Mouse (Mus musculus): ENCODE measurements around the gene Trnt1. TPM values are rescaled to one million over a fixed set of nuclear protein-coding genes. Genes with fewer than 3 reads are reported as not detected.

Gene Trnt1
- 100 to 1,000 TPM in 1 of 2 experiments, 10 to 100 TPM in 1; 97.2 to 108 TPM for polyA plus RNA-seq (2017; shearing (Covaris generic))

- peak; percentile 98 for ATAC-seq
Observed at GRCm38 (mm10) chr6:106768640-106769289, at the start of gene Trnt1. TSS of gene Trnt1 (plus strand) at chr6:106769120.

GRCm38 (mm10) chr6:106725642-106726041 lies 43.3 kb upstream of the Trnt1 start:
- ATAC-seq: peak; percentile 26

GRCm38 (mm10) chr6:106726078-106726477 lies 42.8 kb upstream of the Trnt1 start:
- peak; percentile 41 for ATAC-seq

GRCm38 (mm10) chr6:106727703-106728102 lies 41.2 kb upstream of the Trnt1 start:
- no peak for ATAC-seq

GRCm38 (mm10) chr6:106729682-106730314 lies 39.1 kb upstream of the Trnt1 start:
- no peak for ATAC-seq

GRCm38 (mm10) chr6:106732563-106732962 lies 36.4 kb upstream of the Trnt1 start:
- ATAC-seq: no peak

- ATAC-seq: no peak
Observed at GRCm38 (mm10) chr6:106738229-106738628, 30.7 kb upstream of the Trnt1 start.

- ATAC-seq: no peak
Observed at GRCm38 (mm10) chr6:106740244-106740825, 28.6 kb upstream of the Trnt1 start.

- no peak for ATAC-seq
Observed at GRCm38 (mm10) chr6:106743556-106744233, 25.2 kb upstream of the Trnt1 start.

GRCm38 (mm10) chr6:106745673-106746394 lies 23.1 kb upstream of the Trnt1 start:
- no peak for ATAC-seq

- no peak for ATAC-seq
Observed at GRCm38 (mm10) chr6:106747251-106747650, 21.7 kb upstream of the Trnt1 start.

GRCm38 (mm10) chr6:106747804-106748203 lies 21.1 kb upstream of the Trnt1 start:
- ATAC-seq: no peak

GRCm38 (mm10) chr6:106748887-106749388 lies 20.0 kb upstream of the Trnt1 start, which contains the start of gene Il5ra:
TSS of gene Il5ra (minus strand) at chr6:106749037.
- no peak for ATAC-seq

GRCm38 (mm10) chr6:106750291-106750690 lies 18.6 kb upstream of the Trnt1 start:
- no peak for ATAC-seq

GRCm38 (mm10) chr6:106758299-106758698 lies 10.6 kb upstream of the Trnt1 start:
- no peak for ATAC-seq

GRCm38 (mm10) chr6:106760473-106761218 lies 8.3 kb upstream of the Trnt1 start:
- ATAC-seq: no peak

- ATAC-seq: no peak
Observed at GRCm38 (mm10) chr6:106761486-106761885, 7.4 kb upstream of the Trnt1 start.

- no peak for ATAC-seq
Observed at GRCm38 (mm10) chr6:106765892-106766291, 3.0 kb upstream of the Trnt1 start.

GRCm38 (mm10) chr6:106766774-106767173 lies 2.1 kb upstream of the Trnt1 start:
- no peak for ATAC-seq

GRCm38 (mm10) chr6:106769290-106769866 lies 458 bp downstream of the Trnt1 start:
- peak; percentile 33 for ATAC-seq

- no peak for ATAC-seq
Observed at GRCm38 (mm10) chr6:106770046-106770445, 1.1 kb downstream of the Trnt1 start.

All from CD4-positive, CD25-positive, alpha-beta regulatory T cell, adult 4 months (primary cell).